Mouse (Mus musculus) embryonic facial prominence, embryonic 14.5 days (tissue): ENCODE data around the gene Rab26. TPM values are rescaled to one million over a fixed set of nuclear protein-coding genes. Genes with fewer than 3 reads are reported as not detected.
A peak's percentile ranks its signal among the peaks of the same experiment; 100 is the strongest.

Source experiments
- ATAC-seq: fragments of 200-750 bp; cut with Nextera tagmentation; 2 replicates; pipeline ENCODE4 v1.8.0; 2017; ENCODE audit warnings: low read depth, moderate number of reproducible peaks, moderate TSS enrichment
- DNase-seq: peaks from one replicate; pipeline ENCODE4 v3.0.0-alpha.2; 2015; ENCODE audit warnings: low spot score
- H3K27ac ChIP-seq: fragments of 300-500 bp; sonication (generic); replicated peaks from 2 replicates; pipeline ENCODE4 v1.5.1; 2014; ENCODE audit warnings: low read depth, mild to moderate bottlenecking, low read length, moderate library complexity
- H3K27me3 ChIP-seq: fragments of 300-500 bp; sonication (generic); replicated peaks from 2 replicates; pipeline ENCODE4 v1.6.1; 2014; ENCODE audit warnings: low read length; ENCODE audit not compliant: control insufficient read depth, insufficient read depth
- H3K36me3 ChIP-seq: fragments of 300-500 bp; sonication (generic); 2 replicates; pipeline ENCODE4 v1.6.1; 2014; ENCODE audit warnings: low read length, mixed read lengths; ENCODE audit not compliant: control insufficient read depth, insufficient read depth
- H3K4me1 ChIP-seq: fragments of 300-500 bp; sonication (generic); 2 replicates; pipeline ENCODE4 v1.6.1; 2014; ENCODE audit warnings: antibody characterized with exemption, low read length; ENCODE audit not compliant: control insufficient read depth, insufficient read depth
- H3K4me2 ChIP-seq: fragments of 300-500 bp; sonication (generic); 2 replicates; pipeline ENCODE4 v1.6.1; 2014; ENCODE audit warnings: low read depth, mild to moderate bottlenecking, low read length, moderate library complexity, mixed read lengths
- H3K4me3 ChIP-seq: fragments of 300-500 bp; sonication (generic); 2 replicates; pipeline ENCODE4 v1.5.1; 2014; ENCODE audit warnings: low read depth, mild to moderate bottlenecking, low read length
- H3K9ac ChIP-seq: fragments of 300-500 bp; sonication (generic); 2 replicates; pipeline ENCODE4 v1.6.1; 2014; ENCODE audit warnings: low read depth, mild to moderate bottlenecking, low read length, moderate library complexity, mixed read lengths
- H3K9me3 ChIP-seq: fragments of 300-500 bp; sonication (generic); 2 replicates; pipeline ENCODE4 v1.6.1; 2016; ENCODE audit warnings: low read length; ENCODE audit not compliant: control insufficient read depth
- WGBS: fragments of 180-500 bp; shearing (Covaris S2); extraction: QIAGEN DNeasy Blood & Tissue Kit; methylation state at CpG from one replicate; pipeline ENCODE4 v1.1.7; 2014; 5-methylcytosine and 5-hydroxymethylcytosine counted together
- polyA plus RNA-seq: library from polyadenylated mRNA; unstranded; fragments of >200 nt; fragmentation: Nextera tagmentation; extraction: Ambion mirVana; gene quantifications from 2 replicates; pipeline ENCODE4 v1.2.1, GENCODE M21; 2014

The Rab26 gene
- polyA plus RNA-seq, 1 experiment from 2014 or later, result 2.9 TPM

- Histone ChIP-seq H3K4me2 (no peak overlapping the region), H3K27ac (no peak overlapping the region), H3K4me1 (peaks cover 8% of the 10 kb centered on the region; the same call in 1 of the 2 replicates), H3K36me3 (peaks cover 51% of the 10 kb centered on the region), H3K4me3 (no peak overlapping the region), H3K27me3 (no peaks in the 10 kb centered on the region), H3K9ac (no peak overlapping the region), H3K9me3 (no peaks in the 10 kb centered on the region)
- ATAC-seq, result no peak
- WGBS, result 79% methylated on average over 3 of the region's 3 CpGs
- DNase-seq, result no peak
Measured at GRCm38 (mm10) chr17:24565092-24565491, 31.1 kb upstream of the Rab26 start.

- Histone ChIP-seq H3K27ac (no peak overlapping the region), H3K9me3 (no peaks in the 10 kb centered on the region), H3K4me3 (no peak overlapping the region), H3K36me3 (peaks cover 45% of the 10 kb centered on the region), H3K4me2 (no peak overlapping the region), H3K4me1 (peaks cover 9% of the 10 kb centered on the region), H3K9ac (no peak overlapping the region), H3K27me3 (no peaks in the 10 kb centered on the region)
- no peak for ATAC-seq
- DNase-seq, result no peak
- 84% methylated on average over 4 of the region's 4 CpGs for WGBS
Measured at GRCm38 (mm10) chr17:24564422-24564821, 30.4 kb upstream of the Rab26 start.

- Histone ChIP-seq H3K4me2 (no peak overlapping the region), H3K36me3 (peaks cover 37% of the 10 kb centered on the region), H3K4me1 (peaks cover 17% of the 10 kb centered on the region), H3K27me3 (no peaks in the 10 kb centered on the region), H3K4me3 (no peak overlapping the region), H3K9ac (no peak overlapping the region), H3K9me3 (no peaks in the 10 kb centered on the region), H3K27ac (no peak overlapping the region)
- ATAC-seq (no peak), DNase-seq (no peak)
- WGBS, result 85% methylated on average over 5 of the region's 5 CpGs
Measured at GRCm38 (mm10) chr17:24563638-24564037, 29.6 kb upstream of the Rab26 start.

- DNase-seq (no peak), ATAC-seq (no peak)
- no peak overlapping the region for H3K27ac ChIP-seq
- 86% methylated on average over 2 of the region's 2 CpGs for WGBS
- peaks cover 23% of the 10 kb centered on the region for H3K4me1 ChIP-seq
- no peaks in the 10 kb centered on the region for H3K9me3 ChIP-seq
- H3K9ac ChIP-seq, result no peak overlapping the region
- H3K27me3 ChIP-seq, result no peaks in the 10 kb centered on the region
- H3K4me2 ChIP-seq, result no peak overlapping the region
- H3K36me3 ChIP-seq, result peaks cover 21% of the 10 kb centered on the region; the same call in 1 of the 2 replicates
- no peak overlapping the region for H3K4me3 ChIP-seq
Measured at GRCm38 (mm10) chr17:24561592-24561991, 27.6 kb upstream of the Rab26 start.

GRCm38 (mm10) chr17:24560301-24561028 is 26.5 kb upstream of the Rab26 start:
- no peak for ATAC-seq
- no peak overlapping the region for H3K4me2 ChIP-seq
- no peaks in the 10 kb centered on the region for H3K27me3 ChIP-seq
- DNase-seq, result no peak
- peaks cover 10% of the 10 kb centered on the region; the same call in 1 of the 2 replicates for H3K36me3 ChIP-seq
- H3K4me1 ChIP-seq, result peaks cover 22% of the 10 kb centered on the region
- no peaks in the 10 kb centered on the region for H3K9me3 ChIP-seq
- H3K9ac ChIP-seq, result no peak overlapping the region
- WGBS, result 89% methylated on average over 5 of the region's 5 CpGs
- no peak overlapping the region for H3K4me3 ChIP-seq
- no peak overlapping the region for H3K27ac ChIP-seq

GRCm38 (mm10) chr17:24559146-24559545 is 25.1 kb upstream of the Rab26 start:
- DNase-seq, result peak; percentile 52
- Histone ChIP-seq H3K4me3 (no peak overlapping the region), H3K9ac (0 out of 2 replicates have a peak overlapping the region, but pooled peaks have one; percentile 8), H3K4me2 (peak overlapping the region; percentile 29), H3K9me3 (no peaks in the 10 kb centered on the region), H3K4me1 (peaks cover 22% of the 10 kb centered on the region), H3K36me3 (0 out of 2 replicates have a peak, but pooled peaks cover 3% of the 10 kb centered on the region), H3K27me3 (no peaks in the 10 kb centered on the region), H3K27ac (peak overlapping the region; percentile 83)
- 46% methylated on average over 2 of the region's 3 CpGs for WGBS
- peak; percentile 66 for ATAC-seq

GRCm38 (mm10) chr17:24558600-24559099 is 24.6 kb upstream of the Rab26 start:
- 0 out of 2 replicates have a peak, but pooled peaks cover 3% of the 10 kb centered on the region for H3K36me3 ChIP-seq
- H3K27me3 ChIP-seq, result no peaks in the 10 kb centered on the region
- WGBS, result 54% methylated on average over 4 of the region's 4 CpGs
- no peak overlapping the region for H3K4me3 ChIP-seq
- DNase-seq (peak; percentile 63), ATAC-seq (peak; percentile 48; the same call in 1 of the 2 replicates)
- 0 out of 2 replicates have a peak overlapping the region, but pooled peaks have one; percentile 8 for H3K9ac ChIP-seq
- peak overlapping the region; percentile 29 for H3K4me2 ChIP-seq
- H3K9me3 ChIP-seq, result no peaks in the 10 kb centered on the region
- peak overlapping the region; percentile 83 for H3K27ac ChIP-seq
- peaks cover 22% of the 10 kb centered on the region for H3K4me1 ChIP-seq

- peaks cover 27% of the 10 kb centered on the region for H3K4me1 ChIP-seq
- H3K4me2 ChIP-seq, result no peak overlapping the region
- ATAC-seq (no peak), DNase-seq (no peak)
- no peak overlapping the region for H3K27ac ChIP-seq
- H3K4me3 ChIP-seq, result no peak overlapping the region
- WGBS, result 74% methylated on average over 7 of the region's 7 CpGs
- no peak overlapping the region for H3K9ac ChIP-seq
- H3K36me3 ChIP-seq, result 0 out of 2 replicates have a peak, but pooled peaks cover 3% of the 10 kb centered on the region
- H3K9me3 ChIP-seq, result no peaks in the 10 kb centered on the region
- no peaks in the 10 kb centered on the region for H3K27me3 ChIP-seq
Measured at GRCm38 (mm10) chr17:24557091-24557490, 23.1 kb upstream of the Rab26 start.
